Mouse (Mus musculus) kidney, adult 9 months (tissue): ENCODE measurements around the gene Ttc9c.

Experiments used
- DNase-seq: peaks from one replicate; pipeline ENCODE4 v3.0.0; 2022

Ttc9c gene

DNA sequence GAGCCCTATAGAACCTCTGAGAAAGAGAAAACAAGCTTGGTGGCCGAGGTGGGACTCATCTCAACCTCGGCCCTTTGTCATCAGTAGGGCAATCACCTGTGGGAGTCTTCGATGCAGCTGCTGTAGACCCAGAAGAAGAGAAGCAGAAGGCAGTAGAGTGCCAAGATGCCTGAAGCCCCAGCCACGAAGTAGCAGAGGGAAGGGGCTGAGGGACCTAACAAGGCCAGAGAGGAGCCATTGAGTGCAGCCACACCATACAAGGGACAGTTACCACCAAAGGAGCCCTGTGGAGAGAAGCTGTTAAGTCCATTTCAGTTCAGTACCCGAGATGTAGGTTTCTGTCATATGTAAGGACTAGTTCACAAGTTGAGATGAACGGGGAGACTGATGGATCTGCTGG is 45.7 kb downstream of the Ttc9c start:
- DNase-seq: no peak

DNA sequence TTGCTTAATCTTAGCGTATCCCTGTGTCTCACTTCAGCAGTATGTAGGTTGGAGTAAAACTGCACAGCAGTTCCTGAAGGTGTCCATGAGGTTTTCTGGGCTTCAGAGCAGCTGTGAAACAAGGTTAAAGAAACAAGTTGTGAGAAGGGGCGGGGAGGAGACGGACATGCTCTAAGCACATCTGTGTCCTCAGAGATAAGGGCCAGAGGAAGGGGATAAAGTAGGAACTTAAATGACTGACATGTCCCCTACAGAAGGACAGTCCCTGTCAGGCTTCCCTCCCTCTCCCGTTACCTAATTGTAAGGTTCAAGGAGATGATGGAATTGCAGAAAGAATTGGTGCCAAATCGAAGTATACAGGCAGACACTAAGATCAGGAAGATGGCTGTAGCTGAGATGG is 46.1 kb downstream of the Ttc9c start:
- DNase-seq: no peak

DNA sequence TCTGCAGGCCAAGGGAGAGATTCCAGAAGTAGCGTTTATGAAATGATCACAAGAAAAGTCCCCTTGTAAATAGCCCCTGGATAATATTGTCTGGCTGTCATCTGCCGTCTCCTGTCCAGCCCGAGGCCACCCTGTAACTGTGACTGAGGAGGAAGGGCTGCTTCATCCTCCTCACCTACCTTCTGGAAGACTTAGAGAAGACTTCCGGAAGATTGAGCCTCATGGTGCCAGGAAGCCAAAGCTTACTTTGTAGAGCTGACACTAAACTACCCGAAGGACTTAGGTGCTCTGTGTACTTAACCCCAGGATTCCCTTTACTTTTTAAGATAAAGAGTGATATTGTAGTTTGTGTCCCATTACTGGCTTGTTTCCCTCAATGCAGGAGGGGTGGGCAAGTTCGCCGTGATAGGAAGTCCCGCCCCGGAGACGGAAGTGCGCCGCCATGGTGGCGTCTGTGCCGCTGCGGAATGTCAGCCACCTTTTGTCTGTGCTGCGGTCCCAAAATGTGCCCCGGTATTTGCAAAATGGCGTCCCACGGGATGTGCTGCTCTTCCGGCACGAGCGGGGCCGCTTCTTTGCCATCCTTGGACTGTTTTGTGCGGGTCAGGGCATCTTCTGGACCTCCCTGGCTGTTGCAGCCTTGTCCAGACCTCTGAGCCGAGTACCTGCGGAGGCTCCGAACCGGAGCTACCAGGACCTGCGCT is 48.4 kb downstream of the Ttc9c start, which contains the start of gene Tmem223:
Gene Tmem223, plus strand, starts transcription at position 430 of the 704 bp plus-strand sequence.
- DNase-seq: peak; percentile 85

GRCm38 (mm10) chr19:8765562-8765961 is 53.6 kb downstream of the Ttc9c start:
- no peak for DNase-seq

GRCm38 (mm10) chr19:8763276-8763675 is 55.9 kb downstream of the Ttc9c start:
- no peak for DNase-seq

GRCm38 (mm10) chr19:8760757-8761156 is 58.4 kb downstream of the Ttc9c start:
- DNase-seq: no peak
